Mouse (Mus musculus): ENCODE measurements around the gene Faap20. TPM values are rescaled to one million over a fixed set of nuclear protein-coding genes. Genes with fewer than 3 reads are reported as not detected.

Gene Faap20
- 58.4 and 60.1 TPM in 2 replicates for polyA plus RNA-seq (2015; fragmentation: Nextera tagmentation; extraction: Ambion mirVana)

DNA sequence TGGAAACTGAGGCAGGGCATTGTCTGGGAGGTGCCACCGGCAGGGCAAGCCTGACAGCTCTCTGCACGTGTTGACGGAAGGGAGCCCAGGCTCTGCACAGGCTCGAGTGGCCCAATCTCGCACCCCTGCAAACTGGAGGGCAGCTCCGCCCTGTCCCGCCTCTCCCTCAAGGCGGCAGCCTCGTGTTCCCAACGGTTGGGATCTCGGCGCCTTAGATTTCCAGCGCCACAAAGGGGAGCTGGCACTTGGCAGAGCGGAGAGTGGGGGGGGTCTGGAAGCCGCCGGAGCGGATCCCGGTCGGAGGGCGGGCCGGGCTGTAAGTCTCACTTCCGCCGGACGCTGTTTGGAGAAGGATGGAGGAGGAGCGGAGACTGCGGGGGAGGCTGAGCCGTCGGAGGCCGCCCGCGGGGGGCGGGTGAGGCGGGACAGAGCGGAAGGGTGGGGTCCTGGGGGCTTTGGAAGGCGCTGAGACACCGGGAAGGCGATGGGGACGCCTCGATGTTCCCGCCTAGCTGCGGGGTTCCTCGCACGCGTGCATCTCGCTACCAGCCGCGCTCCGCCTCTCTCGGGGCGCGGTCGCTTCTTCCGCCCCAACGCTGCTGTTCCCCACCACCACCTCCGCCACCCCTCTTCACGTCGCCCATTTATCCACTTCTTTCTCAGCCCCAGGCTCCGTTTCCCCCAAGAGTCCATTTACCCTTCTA, at the start of gene Faap20:
Gene Faap20, plus strand, starts transcription at position 155 of the 704 bp plus-strand sequence.
- no peaks in the 10 kb centered on the region for H3K9me3 ChIP-seq (replicated peaks; ENCODE audit: control insufficient read depth, low read length)
- H3K4me2 ChIP-seq (ENCODE audit: low read depth, low read length), result peak within 1 kb of the TSS; percentile 79
- H3K36me3 ChIP-seq (ENCODE audit: control insufficient read depth, insufficient read depth, low read length), result no peaks in the 10 kb centered on the region
- WGBS, result under 1% methylated on average over 56 of the region's 58 CpGs
- peak within 1 kb of the TSS; percentile 99 for H3K27ac ChIP-seq (ENCODE audit: low read length)
- peak; percentile 90 for ATAC-seq (ENCODE audit: insufficient read depth, low FRiP score)
- peak within 1 kb of the TSS; percentile 64 for H3K4me3 ChIP-seq (replicated peaks; ENCODE audit: low read length)
- peaks cover 33% of the 10 kb centered on the region for H3K4me1 ChIP-seq (ENCODE audit: control insufficient read depth, insufficient read depth, low read length)
- H3K9ac ChIP-seq (ENCODE audit: low read length), result peak within 1 kb of the TSS; percentile 84
- H3K27me3 ChIP-seq (ENCODE audit: control insufficient read depth, insufficient read depth, low read length), result no peaks in the 10 kb centered on the region

DNA sequence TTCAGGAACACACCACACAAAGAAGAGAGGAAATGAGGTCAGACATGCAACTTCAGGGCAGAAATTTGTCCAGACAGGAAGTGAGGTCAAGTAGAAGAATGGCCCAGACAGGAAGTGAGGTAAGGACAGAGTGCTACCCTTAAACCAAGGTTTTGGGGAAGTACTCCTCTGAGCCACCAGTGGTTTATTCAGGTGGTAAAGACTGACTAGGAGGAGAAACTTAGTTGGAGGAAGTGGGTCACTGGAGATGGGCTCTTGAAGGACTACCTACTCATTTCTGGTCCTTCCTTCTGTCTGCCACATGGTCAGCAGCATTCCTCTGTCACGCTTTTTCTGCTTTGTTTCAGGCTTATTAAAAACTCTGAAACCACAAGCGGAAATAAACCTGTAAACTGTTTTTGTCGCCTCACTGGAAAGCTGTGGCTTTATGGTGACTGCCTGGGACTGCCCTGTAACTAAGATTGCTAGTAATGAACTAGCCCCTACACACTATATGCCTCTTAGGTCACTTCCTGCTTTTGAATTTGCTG, 48.7 kb upstream of the Faap20 start:
- no peaks in the 10 kb centered on the region for H3K27me3 ChIP-seq (ENCODE audit: control insufficient read depth, insufficient read depth, low read length)
- ATAC-seq (ENCODE audit: insufficient read depth, low FRiP score), result no peak
- no peak overlapping the region for H3K9ac ChIP-seq (ENCODE audit: low read length)
- H3K4me2 ChIP-seq (ENCODE audit: low read depth, low read length), result no peak overlapping the region
- WGBS, result 76% methylated on average over 3 of the region's 3 CpGs
- no peak overlapping the region for H3K4me3 ChIP-seq (replicated peaks; ENCODE audit: low read length)
- 0 out of 2 replicates have a peak overlapping the region, but pooled peaks have one; percentile 52 for H3K27ac ChIP-seq (ENCODE audit: low read length)
- H3K4me1 ChIP-seq (ENCODE audit: control insufficient read depth, insufficient read depth, low read length), result peaks cover 74% of the 10 kb centered on the region
- no peaks in the 10 kb centered on the region for H3K9me3 ChIP-seq (replicated peaks; ENCODE audit: control insufficient read depth, low read length)
- H3K36me3 ChIP-seq (ENCODE audit: control insufficient read depth, insufficient read depth, low read length), result no peaks in the 10 kb centered on the region; the same call in 1 of the 2 replicates

DNA sequence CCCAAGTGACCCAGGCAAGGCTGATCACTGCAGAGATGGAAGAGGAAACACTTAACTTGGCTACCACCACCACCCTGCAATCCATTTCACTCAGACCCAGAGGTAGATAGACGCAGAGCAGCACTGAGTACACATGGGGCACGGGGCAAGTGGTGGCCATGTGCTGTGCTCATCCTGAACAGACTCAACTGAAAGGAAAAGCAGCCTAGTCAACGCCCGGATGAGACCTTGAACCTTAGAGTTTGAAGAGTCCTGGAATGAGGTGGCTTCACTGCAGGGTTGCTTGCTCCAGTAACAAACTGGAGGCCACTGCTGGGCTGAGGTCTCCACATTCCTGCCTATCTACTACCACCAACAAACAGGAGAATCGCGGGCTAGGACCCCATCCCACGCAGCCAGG, 47.8 kb upstream of the Faap20 start:
- H3K36me3 ChIP-seq (ENCODE audit: control insufficient read depth, insufficient read depth, low read length), result no peaks in the 10 kb centered on the region; the same call in 1 of the 2 replicates
- 80% methylated on average over 7 of the region's 7 CpGs for WGBS
- H3K4me2 ChIP-seq (ENCODE audit: low read depth, low read length), result no peak overlapping the region
- no peak overlapping the region for H3K9ac ChIP-seq (ENCODE audit: low read length)
- peaks cover 74% of the 10 kb centered on the region for H3K4me1 ChIP-seq (ENCODE audit: control insufficient read depth, insufficient read depth, low read length)
- no peak overlapping the region for H3K4me3 ChIP-seq (replicated peaks; ENCODE audit: low read length)
- H3K9me3 ChIP-seq (replicated peaks; ENCODE audit: control insufficient read depth, low read length), result no peaks in the 10 kb centered on the region
- no peaks in the 10 kb centered on the region for H3K27me3 ChIP-seq (ENCODE audit: control insufficient read depth, insufficient read depth, low read length)
- H3K27ac ChIP-seq (ENCODE audit: low read length), result no peak overlapping the region
- ATAC-seq (ENCODE audit: insufficient read depth, low FRiP score), result no peak

DNA sequence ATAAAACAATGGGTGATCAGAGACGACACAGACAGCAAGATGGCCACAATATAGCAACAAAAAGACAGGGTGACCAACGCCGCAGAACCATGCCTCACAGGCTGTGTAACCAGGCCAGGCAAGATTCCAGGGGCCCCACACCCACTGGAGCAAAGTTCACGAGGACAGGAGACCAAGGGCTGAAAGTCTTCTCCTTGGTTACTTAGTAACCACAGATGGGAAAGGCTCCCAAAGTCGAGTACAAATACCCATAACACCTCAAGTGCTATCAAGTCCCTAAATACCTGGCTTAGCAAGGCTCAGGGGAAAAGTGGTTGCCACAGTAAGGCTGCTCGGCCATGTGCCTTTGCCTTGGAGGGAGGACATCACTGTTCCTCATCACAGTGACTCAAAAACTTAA, 43.7 kb upstream of the Faap20 start:
- Histone ChIP-seq H3K36me3 (ENCODE audit: control insufficient read depth, insufficient read depth, low read length) (no peaks in the 10 kb centered on the region), H3K9me3 (replicated peaks; ENCODE audit: control insufficient read depth, low read length) (no peaks in the 10 kb centered on the region), H3K27ac (ENCODE audit: low read length) (peak overlapping the region; percentile 69), H3K4me2 (ENCODE audit: low read depth, low read length) (peak overlapping the region; percentile 19; the same call in 1 of the 2 replicates), H3K9ac (ENCODE audit: low read length) (no peak overlapping the region), H3K4me3 (replicated peaks; ENCODE audit: low read length) (no peak overlapping the region), H3K4me1 (ENCODE audit: control insufficient read depth, insufficient read depth, low read length) (peaks cover 69% of the 10 kb centered on the region), H3K27me3 (ENCODE audit: control insufficient read depth, insufficient read depth, low read length) (no peaks in the 10 kb centered on the region)
- peak; percentile 80; the same call in 1 of the 2 replicates for ATAC-seq (ENCODE audit: insufficient read depth, low FRiP score)
- 54% methylated on average over 6 of the region's 6 CpGs for WGBS

DNA sequence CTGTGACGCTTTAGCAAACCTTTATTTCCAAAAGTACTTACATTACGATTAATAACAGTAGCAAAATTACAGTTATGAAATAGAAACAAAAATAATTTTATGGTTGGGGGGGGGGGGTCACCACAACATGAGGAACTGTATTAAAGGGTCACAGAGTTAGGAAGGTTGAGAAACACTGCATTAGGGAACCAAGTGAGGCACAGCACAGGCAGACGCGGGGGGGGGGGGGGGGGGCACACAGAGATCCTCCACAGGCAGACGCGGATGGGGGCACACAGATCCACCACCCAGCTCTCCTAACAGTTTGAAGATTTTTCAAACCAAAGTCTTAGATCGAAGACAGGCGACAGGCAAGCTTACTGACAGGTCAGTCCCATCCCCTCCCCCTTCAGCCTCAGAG, 43.1 kb upstream of the Faap20 start:
- H3K36me3 ChIP-seq (ENCODE audit: control insufficient read depth, insufficient read depth, low read length), result no peaks in the 10 kb centered on the region
- H3K4me2 ChIP-seq (ENCODE audit: low read depth, low read length), result no peak overlapping the region
- H3K4me1 ChIP-seq (ENCODE audit: control insufficient read depth, insufficient read depth, low read length), result peaks cover 63% of the 10 kb centered on the region
- WGBS, result 51% methylated on average over 7 of the region's 8 CpGs
- ATAC-seq (ENCODE audit: insufficient read depth, low FRiP score), result no peak
- H3K4me3 ChIP-seq (replicated peaks; ENCODE audit: low read length), result no peak overlapping the region
- H3K27me3 ChIP-seq (ENCODE audit: control insufficient read depth, insufficient read depth, low read length), result no peaks in the 10 kb centered on the region
- H3K27ac ChIP-seq (ENCODE audit: low read length), result peak overlapping the region; percentile 50; the same call in 1 of the 2 replicates
- H3K9me3 ChIP-seq (replicated peaks; ENCODE audit: control insufficient read depth, low read length), result no peaks in the 10 kb centered on the region
- H3K9ac ChIP-seq (ENCODE audit: low read length), result no peak overlapping the region

DNA sequence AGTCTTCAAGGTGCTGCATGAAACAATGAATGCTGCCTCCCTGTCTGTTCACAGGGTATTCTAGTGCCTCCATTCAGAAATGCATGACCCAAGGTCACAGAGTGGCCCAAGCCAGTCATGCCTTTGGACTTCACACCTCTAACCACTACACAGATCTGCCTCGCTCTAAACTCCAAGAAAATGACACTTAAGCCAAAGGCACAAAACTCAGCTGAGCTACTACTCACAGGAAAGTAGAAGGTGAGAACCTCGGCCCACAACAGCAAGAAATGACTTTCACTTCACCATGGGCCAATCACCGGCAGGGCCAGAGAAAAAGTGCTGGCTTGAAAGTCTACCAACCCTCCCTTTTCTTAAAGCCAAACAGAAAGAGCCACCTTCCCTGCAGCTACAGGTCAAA, 41.8 kb upstream of the Faap20 start:
- H3K9me3 ChIP-seq (replicated peaks; ENCODE audit: control insufficient read depth, low read length), result no peaks in the 10 kb centered on the region
- WGBS, result 61% methylated on average over 3 of the region's 3 CpGs
- H3K4me1 ChIP-seq (ENCODE audit: control insufficient read depth, insufficient read depth, low read length), result peaks cover 51% of the 10 kb centered on the region
- H3K27me3 ChIP-seq (ENCODE audit: control insufficient read depth, insufficient read depth, low read length), result no peaks in the 10 kb centered on the region
- H3K4me3 ChIP-seq (replicated peaks; ENCODE audit: low read length), result no peak overlapping the region
- peak overlapping the region; percentile 36; the same call in 1 of the 2 replicates for H3K27ac ChIP-seq (ENCODE audit: low read length)
- no peak overlapping the region for H3K4me2 ChIP-seq (ENCODE audit: low read depth, low read length)
- ATAC-seq (ENCODE audit: insufficient read depth, low FRiP score), result no peak
- H3K36me3 ChIP-seq (ENCODE audit: control insufficient read depth, insufficient read depth, low read length), result no peaks in the 10 kb centered on the region
- 0 out of 2 replicates have a peak overlapping the region, but pooled peaks have one; percentile 5 for H3K9ac ChIP-seq (ENCODE audit: low read length)

DNA sequence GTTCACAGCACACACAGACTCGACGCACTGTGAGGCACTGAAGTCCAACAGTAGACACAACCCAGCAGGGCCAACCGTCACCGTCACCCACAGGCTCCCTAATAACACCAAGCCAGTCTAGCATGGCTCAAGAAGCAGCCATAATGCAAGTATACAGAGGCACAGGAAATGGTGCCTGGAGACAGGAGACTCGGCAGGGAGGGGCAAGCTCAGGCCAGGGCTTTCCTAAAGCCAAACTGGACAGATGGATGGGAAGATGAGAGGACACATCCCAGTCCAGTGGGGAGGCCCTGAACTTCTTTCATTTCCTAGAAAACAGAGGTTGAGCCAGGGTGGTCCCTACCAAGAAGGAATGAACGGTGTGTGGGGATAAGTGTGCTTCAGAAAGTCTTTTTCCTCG, 41.0 kb upstream of the Faap20 start:
- no peaks in the 10 kb centered on the region for H3K27me3 ChIP-seq (ENCODE audit: control insufficient read depth, insufficient read depth, low read length)
- H3K27ac ChIP-seq (ENCODE audit: low read length), result no peak overlapping the region
- no peaks in the 10 kb centered on the region for H3K36me3 ChIP-seq (ENCODE audit: control insufficient read depth, insufficient read depth, low read length)
- 52% methylated on average over 7 of the region's 7 CpGs for WGBS
- H3K9ac ChIP-seq (ENCODE audit: low read length), result 0 out of 2 replicates have a peak overlapping the region, but pooled peaks have one; percentile 4
- H3K4me1 ChIP-seq (ENCODE audit: control insufficient read depth, insufficient read depth, low read length), result peaks cover 47% of the 10 kb centered on the region
- H3K4me2 ChIP-seq (ENCODE audit: low read depth, low read length), result no peak overlapping the region
- H3K4me3 ChIP-seq (replicated peaks; ENCODE audit: low read length), result no peak overlapping the region
- no peaks in the 10 kb centered on the region for H3K9me3 ChIP-seq (replicated peaks; ENCODE audit: control insufficient read depth, low read length)
- no peak for ATAC-seq (ENCODE audit: insufficient read depth, low FRiP score)

DNA sequence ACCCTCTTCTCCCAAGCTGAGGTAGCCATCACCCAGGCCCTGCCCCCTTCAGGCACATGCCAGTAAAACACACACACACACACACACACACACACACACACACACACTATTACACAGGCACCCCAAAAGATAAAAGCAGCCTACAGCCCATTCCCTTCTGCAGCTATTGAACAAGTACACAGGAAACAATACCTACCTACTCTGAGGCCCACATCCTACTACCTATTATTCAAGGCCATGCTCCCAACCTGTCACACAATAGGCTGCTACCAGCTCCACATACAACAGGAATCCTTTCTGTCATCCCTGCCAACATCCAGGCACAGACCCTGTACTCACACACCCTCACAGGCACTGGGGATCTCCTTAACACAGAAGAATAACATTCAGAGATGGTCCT, 40.5 kb upstream of the Faap20 start:
- Histone ChIP-seq H3K4me1 (ENCODE audit: control insufficient read depth, insufficient read depth, low read length) (peaks cover 51% of the 10 kb centered on the region), H3K9ac (ENCODE audit: low read length) (no peak overlapping the region), H3K36me3 (ENCODE audit: control insufficient read depth, insufficient read depth, low read length) (no peaks in the 10 kb centered on the region), H3K27me3 (ENCODE audit: control insufficient read depth, insufficient read depth, low read length) (no peaks in the 10 kb centered on the region), H3K9me3 (replicated peaks; ENCODE audit: control insufficient read depth, low read length) (no peaks in the 10 kb centered on the region), H3K4me3 (replicated peaks; ENCODE audit: low read length) (no peak overlapping the region), H3K27ac (ENCODE audit: low read length) (no peak overlapping the region), H3K4me2 (ENCODE audit: low read depth, low read length) (no peak overlapping the region)
- no peak for ATAC-seq (ENCODE audit: insufficient read depth, low FRiP score)

DNA sequence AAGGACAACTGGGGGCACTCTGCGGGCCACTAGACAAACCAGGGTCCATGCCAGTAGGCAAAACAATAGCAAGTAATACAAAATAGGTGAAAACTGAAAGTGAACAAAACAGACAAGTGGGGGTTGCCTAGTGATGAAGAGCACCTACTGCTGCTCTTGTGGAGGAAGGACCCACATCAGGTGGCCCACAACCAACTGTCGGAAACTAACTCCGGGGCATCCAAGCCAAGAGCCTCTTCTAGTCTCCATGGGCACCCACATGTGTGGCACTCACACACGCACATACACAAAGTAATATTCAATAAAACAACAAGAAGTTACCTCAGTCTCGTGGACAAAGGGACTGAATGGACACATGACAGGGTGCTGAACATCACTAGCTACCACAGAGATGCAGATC, 40.1 kb upstream of the Faap20 start:
- Histone ChIP-seq H3K4me2 (ENCODE audit: low read depth, low read length) (no peak overlapping the region), H3K4me1 (ENCODE audit: control insufficient read depth, insufficient read depth, low read length) (peaks cover 52% of the 10 kb centered on the region), H3K36me3 (ENCODE audit: control insufficient read depth, insufficient read depth, low read length) (no peaks in the 10 kb centered on the region), H3K4me3 (replicated peaks; ENCODE audit: low read length) (no peak overlapping the region), H3K9ac (ENCODE audit: low read length) (no peak overlapping the region), H3K27ac (ENCODE audit: low read length) (no peak overlapping the region), H3K9me3 (replicated peaks; ENCODE audit: control insufficient read depth, low read length) (no peaks in the 10 kb centered on the region), H3K27me3 (ENCODE audit: control insufficient read depth, insufficient read depth, low read length) (no peaks in the 10 kb centered on the region)
- ATAC-seq (ENCODE audit: insufficient read depth, low FRiP score), result no peak
- 91% methylated on average over 5 of the region's 5 CpGs for WGBS
